Mouse (Mus musculus) embryo, embryonic 9.5 days (tissue): ENCODE measurements around the gene Epb41l5.
A peak's percentile ranks its signal among the peaks of the same experiment; 100 is the strongest.

Experiments
- DNase-seq: peaks from one replicate; pipeline ENCODE4 v3.0.0-alpha.2; 2017; ENCODE audit errors: extremely low spot score

The Epb41l5 gene

DNA sequence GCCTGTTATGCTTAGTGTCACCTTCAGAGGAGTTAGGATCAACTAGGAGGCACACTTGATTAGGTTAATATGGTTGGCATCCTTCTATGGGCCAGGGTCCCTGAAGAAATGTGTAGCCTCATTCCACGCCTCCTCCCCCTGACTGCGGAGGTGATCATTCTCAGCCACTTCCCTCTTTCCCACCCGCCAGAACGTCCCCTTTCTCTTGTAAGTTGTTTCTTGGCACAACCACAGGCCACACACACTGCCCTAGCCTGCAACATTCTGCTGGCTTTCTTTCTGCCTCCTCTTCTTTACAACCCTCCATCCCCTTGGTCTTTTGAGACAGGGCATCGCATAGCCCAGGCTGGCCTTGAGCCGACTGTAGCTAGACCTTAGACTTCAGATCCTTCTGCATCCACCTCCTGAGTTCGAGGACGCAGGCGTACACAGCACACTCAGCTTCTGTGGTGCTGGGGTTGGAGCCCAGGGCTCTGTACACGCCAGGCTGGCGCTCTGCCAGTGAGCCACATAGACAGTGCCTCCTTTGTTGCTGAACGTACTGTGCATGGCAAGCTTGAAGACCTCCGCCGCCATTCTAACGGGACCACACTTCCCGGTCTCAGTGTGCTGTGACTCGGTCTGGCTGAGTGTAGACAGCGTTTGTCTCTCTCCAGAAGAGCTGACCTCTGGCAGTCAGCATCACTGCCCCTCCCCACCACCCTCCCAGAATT, 115.6 kb downstream of the Epb41l5 start:
- no peak for DNase-seq

DNA sequence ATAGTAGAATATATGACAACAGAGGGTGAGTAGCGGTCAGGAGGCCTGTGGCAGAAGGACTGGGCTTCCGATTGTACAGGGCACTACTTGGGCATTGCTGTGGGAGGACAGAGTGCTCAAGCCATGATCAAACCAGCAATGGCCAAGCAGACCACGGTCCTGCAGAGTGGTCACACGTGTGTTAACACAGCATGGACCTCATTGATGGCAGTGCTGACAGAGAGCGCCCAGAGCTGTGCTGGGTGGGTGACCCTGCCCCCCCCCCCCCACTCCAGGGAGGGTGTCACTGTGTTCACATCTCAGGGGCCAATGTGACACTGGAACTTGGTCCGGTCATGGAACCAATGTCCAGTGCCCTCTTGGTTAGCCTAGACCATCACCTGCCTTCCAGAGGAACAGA, 116.6 kb downstream of the Epb41l5 start:
- no peak for DNase-seq

DNA sequence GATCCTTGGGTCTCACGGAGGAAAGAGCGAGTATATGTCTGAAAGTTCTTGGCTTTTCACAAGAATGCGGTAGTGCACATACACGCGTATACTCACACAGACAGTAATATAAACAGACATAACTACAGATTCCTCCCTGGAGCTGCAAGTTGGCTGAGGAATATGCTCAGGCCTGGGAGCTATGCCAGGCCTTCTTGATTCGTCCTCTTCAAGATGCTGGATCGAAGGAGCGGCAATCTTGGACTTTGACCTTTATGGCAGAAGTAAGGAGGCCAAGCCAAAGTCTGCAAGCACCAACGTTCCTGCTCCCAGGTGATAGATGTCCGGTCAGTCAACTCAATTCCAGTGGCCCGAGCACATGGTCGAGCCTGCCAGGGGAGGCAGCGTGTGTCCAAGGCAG, 117.9 kb downstream of the Epb41l5 start:
- DNase-seq = no peak

DNA sequence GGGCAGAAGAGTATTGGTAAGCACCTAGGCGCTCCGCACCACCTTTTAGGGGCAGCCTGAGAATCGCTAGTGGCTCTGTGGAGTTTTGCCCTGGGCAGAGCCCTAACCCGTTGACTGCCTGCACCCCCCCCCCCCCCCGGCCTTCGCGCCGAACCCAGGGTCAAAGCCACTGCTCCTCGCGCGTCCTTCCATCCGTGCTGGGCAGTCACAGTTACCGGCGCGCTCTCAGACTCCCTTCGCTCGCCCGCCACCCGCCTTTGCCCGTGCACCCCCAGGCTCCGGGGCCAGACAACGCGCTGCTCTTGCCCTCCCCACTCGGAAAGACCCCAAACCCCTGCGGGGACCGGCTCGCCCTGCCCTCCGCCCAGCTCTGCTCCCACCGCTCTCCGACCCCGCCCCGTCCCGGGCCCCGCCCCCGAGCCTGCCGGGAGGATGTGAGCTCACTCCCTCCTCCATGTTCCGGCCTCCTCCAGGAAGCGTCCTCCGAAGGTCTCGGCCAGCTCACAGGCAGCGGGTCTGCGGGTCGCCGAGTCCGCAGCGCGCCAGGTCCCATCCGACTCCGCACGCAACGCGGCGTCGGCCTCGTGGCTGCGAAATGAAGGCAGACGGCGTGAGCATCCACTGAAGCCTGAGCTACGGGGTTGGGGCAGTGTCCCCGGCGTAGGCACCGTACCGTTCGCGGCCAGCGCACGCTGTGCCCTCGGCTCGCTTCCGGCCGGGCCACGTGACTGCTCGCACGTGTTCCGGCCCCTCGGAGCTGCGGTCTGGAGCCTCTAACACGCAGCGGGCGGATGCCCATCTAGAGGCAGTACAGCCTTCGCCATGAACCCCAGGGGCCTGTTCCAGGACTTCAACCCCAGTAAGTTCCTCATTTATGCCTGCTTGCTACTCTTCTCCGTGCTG, 122.9 kb downstream of the Epb41l5 start, which contains the start of gene Tmem185b:
Gene Tmem185b, plus strand, starts transcription at position 472 of the 903 bp plus-strand sequence.
- peak; percentile 96 for DNase-seq

DNA sequence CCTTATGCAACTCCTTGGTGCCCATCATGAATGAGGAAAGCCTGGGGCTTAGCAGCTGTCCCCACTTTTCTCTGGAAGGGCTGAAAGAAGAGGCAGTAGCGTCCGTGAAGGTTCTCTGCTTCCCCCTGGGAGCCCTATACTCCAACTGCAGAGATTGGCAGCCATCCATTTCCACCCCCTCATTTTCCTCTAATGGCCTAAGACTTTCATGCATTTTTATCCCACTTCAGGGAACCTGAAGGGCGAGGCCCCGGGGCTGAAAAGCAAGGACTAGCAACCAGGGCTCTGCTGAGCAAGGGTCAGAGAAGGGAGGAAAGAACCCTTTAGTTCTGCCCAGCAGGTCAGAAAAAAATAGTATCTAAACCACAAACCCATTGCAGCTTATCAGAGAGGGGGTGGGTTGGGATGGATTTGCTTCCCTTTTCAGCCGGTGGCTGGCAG, 123.8 kb downstream of the Epb41l5 start:
- no peak for DNase-seq

DNA sequence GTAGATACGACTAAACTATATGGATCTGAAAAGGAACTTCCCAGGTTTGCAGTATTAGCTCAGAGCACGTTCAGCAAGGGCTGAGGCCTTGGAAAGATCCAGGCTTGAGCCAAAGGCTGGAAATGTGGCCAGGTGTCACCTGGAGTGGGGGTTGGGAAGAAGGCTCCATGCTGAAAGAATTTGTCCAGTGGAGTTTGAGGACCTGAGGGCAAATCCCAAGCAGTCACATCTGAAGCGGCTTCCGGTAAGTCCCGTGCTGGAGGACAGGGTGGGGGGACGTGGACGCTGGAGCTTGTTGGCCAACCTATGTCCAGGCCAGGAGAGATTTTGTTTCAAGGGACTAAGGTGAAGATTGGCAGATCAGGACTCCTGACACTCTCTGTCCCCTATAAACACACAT, 125.0 kb downstream of the Epb41l5 start:
- DNase-seq = no peak

DNA sequence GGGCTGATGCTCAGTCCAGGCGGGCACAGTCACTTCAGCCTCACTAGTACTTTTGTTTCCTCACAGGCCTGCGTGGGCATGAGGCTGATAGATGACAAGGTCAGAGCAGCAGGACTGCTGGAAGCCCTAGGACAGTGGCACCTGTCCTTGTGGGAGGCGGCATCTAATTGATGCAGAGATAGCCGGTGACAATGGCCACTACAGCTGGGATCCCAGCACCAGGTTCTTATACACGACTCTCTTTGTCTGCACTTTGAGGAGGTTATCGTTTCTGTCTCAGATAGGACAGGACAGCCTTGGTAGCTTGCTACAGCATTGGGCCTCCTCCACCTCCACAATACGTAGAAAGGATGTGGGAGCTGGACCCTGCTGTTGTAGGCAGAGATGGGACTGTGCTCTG, 125.4 kb downstream of the Epb41l5 start:
- DNase-seq = no peak

DNA sequence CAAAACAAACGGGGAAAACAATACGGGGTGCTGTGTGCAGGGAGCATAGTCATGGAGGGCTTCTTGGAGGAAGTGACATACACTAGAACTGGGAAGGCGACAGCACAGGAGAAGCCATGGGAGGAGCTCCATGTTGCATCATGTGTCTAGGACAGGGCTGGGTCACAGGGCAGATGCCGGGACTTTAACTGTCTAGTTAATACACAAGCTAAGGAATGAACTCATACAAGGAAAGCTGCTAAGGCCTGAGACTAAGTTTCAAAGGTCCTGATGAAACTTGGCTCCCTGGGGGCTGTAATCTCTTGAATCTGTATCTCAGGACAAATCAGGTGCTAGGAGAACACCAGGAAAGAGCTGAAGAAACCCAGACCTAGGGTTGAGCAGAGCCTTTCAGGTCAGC, 126.1 kb downstream of the Epb41l5 start:
- no peak for DNase-seq

DNA sequence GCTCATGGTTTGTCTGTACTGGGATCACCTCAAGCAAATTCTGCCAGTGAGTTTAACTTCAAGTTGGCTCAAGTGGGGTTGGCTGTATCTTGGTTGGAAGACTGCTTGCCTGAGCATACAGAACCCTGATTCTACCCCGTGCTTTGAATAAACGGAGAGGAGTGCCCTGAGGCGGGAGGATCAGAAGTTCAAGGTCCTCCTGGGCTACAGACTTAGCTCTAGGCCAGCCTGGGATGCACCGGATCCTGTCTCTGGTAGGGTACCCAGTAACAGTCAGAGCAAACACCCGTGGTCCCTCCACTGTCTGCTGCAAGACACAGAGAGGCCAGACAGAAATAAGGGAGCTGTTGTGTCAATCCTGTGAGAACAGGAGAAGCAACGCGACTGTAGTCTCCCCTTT, 127.1 kb downstream of the Epb41l5 start:
- no peak for DNase-seq

DNA sequence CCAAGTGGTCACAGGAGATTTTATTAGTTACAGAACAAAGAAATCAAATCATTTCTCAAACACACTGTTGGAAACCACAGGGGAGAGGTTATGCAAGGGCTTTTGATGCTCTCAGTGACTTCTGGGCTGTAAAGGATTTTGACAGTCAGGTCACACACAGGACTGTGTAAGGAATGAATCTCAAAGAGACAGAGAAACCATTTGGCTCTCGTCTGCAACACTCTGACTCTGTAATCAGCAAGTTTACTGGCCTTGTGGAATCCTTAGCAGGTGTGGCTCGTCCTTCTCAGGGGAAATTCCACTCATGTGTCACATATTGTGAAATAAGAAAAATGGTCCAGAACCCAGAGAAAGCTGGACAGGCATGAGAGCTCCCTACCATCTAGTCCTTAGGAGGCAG, 127.8 kb downstream of the Epb41l5 start:
- no peak for DNase-seq

DNA sequence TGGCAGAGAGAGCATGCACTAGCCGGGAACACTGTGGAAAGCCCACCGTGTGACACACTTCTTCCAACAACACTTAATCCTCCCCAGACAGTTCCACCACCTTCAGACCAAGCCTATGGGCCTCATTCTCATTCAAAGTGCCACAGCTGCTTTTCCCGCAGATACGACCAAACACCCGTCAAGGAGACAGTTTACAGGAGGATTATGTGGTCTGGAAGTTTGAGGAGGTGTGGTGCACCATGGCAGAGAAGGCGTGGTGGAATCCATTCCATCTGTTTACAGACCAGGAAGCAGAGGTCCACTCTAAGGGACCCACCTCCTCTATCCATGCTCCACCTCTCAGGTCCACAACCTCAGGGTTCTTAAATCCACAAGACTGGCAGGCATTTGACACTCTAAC, 129.5 kb downstream of the Epb41l5 start:
- no peak for DNase-seq

DNA sequence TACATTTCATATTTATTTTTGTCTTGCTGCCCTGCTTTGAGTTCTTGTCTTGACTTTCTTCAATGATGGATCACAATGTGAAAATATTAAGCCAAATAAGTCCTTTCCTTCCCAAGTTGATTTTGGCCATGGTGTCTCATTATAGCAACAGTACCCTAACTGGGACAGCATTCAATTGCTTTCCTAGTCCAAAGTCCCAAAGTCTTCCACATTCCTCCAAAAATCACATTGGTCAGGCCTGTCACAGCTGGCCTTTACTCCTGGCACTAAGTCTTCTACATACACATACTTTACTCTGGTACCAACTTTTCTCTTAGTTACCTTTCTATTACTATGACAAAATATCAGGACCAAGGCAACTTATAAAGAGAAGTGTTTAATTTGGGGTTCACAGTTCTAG, 130.0 kb downstream of the Epb41l5 start:
- DNase-seq = no peak

DNA sequence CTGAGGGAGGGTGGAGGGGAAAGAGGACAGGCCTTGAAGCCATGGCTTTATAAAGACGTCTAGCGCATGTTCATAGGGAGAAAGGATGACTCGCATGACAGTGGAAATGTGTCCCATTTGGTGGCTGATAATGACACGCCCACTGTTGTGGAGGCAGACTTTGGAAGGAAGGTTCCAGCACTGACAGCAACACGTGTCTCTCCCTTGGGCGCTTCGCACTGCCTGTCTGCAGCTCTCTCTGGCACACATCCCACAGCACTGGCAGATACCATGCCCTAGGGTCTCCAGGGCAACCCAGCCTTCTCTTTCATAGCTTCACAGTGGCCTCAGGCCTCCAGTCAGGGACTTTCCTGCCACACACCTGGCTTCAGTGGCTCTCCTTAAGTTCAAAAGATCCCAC, 130.7 kb downstream of the Epb41l5 start:
- no peak for DNase-seq

DNA sequence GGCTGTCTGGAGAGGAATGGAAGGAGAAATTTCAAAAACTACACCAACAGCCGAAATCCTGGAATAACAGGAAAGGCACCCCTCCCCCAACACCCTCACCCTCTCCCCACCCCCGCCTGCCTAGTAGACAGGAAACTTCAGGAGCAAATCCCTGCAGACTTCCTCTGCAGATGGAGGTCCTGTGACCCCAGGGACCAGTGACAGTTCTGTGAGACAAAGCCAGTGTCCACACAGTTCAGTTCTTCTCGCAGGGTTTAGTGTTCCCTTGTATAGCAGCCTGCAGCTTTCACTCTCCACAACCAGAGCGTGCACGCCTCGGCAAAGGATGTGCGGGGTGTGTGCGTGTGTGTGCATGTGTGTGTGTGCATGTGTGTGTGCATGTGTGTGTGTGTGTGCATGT, 137.9 kb downstream of the Epb41l5 start:
- no peak for DNase-seq

DNA sequence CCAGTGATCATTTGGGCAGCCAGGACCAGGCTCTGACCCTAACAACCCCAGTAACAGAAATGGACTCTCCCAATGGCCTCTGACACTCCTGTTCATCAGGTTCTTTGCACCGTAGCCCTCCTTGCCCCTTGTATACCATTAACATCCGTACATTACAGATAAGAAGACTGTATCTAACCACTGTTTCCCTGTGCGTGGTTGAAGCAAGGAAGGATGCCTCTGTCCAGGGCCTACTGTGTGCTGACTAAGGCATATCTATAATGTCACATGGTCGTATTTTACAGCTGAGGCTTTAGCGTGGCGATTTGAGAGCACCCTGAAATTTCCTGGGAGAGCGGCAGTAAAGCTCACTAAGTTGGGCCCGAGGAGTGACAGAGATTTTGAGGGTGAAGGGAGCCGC, 138.4 kb downstream of the Epb41l5 start:
- no peak for DNase-seq

DNA sequence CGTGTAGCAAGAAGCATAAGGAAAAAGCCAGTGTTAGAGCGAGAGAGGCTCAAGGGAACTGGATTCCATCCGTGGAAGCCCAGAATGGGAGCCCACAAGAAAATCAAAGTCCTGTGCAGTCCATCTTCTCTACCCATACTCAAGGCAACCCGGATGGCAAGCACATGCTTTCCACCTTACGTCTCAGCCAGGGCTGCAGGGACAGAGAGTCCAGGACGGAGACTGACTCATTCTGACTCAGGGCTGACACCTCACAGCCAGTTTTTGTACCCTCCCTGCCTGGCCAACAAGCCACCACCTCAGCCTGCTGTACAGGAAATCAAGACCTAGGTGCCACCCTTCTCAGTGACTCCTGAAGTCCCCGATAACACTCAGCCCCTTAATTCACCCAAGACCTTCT, 139.3 kb downstream of the Epb41l5 start:
- no peak for DNase-seq

DNA sequence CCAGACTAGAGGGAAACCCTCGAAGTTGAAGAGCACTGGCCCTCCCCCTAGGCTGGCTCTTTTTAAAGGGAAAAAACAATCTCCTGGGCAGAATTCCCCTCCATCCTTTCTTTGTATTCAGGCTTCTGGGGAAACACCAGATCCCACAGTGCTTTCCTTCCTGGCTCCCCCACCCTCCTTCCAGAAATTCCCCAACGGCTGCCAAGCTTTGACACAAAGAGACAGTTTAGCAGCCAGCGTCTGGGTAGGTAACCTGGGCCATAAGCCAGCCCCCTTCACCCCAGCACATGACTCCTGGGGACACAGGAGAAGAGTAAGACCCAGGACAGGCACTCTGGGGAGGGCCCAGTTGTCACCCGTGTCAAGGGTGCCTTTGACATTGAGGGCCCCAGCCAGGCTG, 140.3 kb downstream of the Epb41l5 start:
- no peak for DNase-seq

DNA sequence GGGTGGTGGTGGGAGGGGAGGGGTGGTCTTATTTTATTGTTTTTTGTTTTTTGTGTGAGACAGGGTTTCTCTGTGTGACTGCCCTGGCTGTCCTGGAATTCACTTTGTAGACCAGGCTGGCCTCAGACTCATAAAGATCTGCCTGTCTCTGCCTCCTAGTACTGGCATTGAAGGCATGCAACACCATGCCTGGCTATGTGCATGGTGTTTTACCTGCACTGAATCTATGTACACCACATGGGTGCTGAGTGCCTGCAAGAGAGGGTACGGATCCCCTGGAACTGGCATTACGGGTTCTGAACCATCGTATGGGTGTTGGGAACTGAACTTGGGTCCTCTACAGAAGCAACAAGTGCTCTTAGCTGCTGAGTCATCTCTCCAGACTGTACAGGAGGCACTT, 142.8 kb downstream of the Epb41l5 start:
- DNase-seq = no peak

DNA sequence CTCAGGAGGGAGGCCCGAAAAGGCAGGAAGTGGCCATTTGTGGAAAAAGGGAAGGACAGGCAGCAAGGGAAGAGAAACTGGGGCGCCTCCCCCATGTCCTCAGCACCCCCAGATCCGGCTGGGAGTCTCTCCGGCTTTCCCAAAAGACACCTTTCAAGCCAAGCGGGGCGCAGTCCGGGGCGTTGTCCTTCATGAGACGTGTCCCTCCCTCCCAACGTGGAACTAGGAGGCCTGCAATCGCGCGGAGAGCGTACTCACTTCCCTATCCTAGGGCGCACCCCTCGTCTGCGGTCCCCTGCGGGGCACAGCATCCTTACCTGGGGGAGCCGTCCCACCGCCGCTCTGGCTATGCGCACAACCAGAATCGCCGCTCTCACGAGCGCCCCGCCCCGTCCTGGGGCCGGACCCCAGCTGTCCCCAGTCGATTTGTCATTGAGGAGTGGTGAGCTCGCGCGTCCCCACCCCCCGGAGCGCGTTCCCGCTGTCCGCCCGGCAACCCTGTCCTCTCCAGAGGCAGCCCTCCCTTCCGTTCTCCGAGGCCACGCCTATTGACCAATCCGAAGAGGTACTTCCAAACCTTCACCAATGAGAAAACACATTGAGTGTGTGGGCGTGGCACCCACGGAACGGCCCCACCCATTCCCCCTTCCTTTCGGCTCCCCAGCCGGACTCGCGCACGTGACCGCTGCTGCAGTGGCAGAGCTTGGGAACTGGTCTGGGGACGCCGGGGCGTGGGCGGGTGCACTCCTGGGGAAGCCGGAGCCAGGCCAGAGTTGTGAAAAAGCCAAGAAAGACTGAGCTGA, 144.3 kb downstream of the Epb41l5 start, which contains the start of gene Ralb:
Gene Ralb, minus strand, starts transcription at position 535 of the 803 bp plus-strand sequence.
- peak; percentile 95 for DNase-seq

DNA sequence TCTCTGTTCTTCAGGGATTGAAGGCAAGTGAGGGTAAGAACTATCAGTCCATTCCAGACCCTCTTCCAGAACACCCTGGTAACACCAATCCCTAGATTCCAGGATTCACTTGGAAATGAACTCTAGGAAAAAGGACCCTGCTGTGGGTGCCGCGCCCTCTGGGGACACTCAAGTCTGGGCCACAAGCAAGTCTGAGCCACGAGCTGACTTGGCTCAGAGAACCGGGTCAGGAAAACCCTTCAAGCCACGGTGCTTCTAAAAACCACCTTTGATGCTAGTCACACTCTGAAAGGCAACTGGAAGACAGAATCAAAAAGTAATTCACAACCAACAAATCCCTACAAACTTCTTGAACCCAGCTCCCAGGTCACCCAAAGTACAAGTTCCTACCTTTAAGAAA, 145.0 kb downstream of the Epb41l5 start:
- no peak for DNase-seq

DNA sequence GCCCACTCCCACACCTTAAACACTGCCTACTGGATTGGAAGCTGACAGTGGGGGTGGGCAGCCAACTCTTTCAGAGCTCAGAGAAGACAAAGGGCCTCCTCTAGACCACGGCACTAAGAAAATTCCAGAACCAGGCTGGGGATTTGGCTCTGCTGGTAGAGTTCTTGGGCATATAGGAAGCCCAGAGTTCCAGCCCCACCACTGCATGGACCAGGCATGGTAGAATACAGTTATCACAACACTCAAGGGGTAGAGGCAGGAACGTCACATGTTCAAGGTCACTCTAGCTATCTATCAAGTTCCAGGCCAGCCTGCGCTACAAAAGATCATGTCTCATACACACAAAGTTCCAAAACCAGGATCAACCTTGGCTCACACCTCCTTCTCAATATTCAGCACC, 145.6 kb downstream of the Epb41l5 start:
- DNase-seq = no peak

DNA sequence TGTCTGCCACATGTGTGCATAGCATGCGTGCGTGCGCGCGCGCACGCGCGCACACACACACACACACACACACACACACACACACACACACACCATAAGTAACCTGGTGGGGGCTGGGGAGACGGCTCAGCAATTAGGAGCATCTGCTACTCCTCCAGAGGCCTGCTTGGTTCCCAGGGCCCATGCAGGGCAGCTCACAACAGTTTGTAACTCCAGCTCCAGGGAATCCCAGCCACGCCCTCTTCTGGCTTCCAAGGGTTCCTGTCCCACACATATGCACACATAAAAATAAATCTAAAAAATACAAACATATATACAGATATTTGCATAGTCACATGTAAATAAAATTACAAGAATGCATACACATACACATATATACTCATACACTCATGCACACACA, 146.1 kb downstream of the Epb41l5 start:
- no peak for DNase-seq
